Mouse (Mus musculus): ENCODE measurements at regions not wholly inside any gene's neighbourhood (a gene's known extent, or its start where the extent isn't known, plus 50 kb on each side); places are given as distances from the start of the nearest gene placed in this dataset.
A peak's percentile ranks its signal among the peaks of the same experiment; 100 is the strongest.

- no peak for DNase-seq (ENCODE audit: low spot score in 2 of 2)
These were observed 671.2 kb upstream of the Stxbp6 start for GRCm38 (mm10) chr12:45745697-45746096.

DNA sequence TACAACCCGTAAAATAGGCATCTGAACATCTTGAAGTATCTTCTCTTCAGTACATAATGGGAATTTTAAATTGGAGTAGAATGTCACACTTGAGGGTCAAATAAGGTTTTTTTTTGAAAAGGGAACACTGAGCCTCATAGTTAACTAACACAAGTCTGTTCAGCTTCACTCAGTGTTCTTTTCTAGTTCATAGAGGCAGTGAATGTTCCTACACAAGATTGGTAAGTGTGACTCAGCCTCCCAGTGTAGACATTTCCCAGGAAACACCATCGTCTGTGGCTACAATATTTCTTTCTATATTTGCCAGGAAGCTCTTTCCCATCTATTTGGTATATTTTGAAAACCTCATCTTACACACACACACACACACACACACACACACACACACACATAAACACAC, 670.1 kb upstream of the Stxbp6 start:
- DNase-seq (ENCODE audit: low spot score in 2 of 2), result no peak

GRCm38 (mm10) chr12:45733661-45734060, 659.2 kb upstream of the Stxbp6 start:
- DNase-seq (ENCODE audit: low spot score in 2 of 2), result no peak

DNA sequence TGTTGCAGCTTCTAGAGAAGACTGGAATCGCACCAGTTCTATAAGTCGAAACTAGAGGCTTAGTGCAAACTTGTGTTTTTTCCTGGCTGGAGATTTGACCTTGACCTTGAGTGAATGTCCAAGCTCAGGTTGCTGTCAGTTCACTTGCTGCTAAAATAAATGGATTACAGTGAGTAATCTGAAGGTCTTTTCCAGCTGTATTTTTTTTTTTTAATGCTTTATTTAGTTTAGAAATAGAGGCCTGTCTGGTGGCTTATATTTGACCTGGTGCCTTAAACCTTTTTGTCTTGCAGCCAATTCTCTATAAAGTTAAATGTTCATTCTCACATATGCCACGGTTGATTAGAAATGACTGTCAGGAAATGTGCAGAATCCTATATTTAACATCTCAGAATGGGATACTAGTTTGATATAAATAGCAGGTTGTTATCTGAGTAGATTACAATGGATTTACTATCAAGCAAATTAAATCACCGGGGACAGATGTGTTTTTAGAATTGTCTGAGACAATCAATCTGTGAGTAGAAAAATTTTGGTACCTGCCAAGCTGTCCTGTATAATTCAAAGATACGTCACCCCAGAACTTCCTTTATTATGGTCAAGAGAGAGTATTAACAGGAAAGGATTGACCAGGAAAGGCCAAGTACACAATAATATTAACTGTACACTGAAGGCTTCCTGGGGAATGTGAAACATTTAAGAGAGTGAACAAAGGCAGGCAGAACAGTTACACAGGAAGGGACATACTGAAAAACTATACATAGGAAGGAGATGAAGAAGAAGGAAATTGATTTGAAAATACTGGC, 650.3 kb upstream of the Stxbp6 start:
- DNase-seq (ENCODE audit: low spot score in 2 of 2), result no peak

DNA sequence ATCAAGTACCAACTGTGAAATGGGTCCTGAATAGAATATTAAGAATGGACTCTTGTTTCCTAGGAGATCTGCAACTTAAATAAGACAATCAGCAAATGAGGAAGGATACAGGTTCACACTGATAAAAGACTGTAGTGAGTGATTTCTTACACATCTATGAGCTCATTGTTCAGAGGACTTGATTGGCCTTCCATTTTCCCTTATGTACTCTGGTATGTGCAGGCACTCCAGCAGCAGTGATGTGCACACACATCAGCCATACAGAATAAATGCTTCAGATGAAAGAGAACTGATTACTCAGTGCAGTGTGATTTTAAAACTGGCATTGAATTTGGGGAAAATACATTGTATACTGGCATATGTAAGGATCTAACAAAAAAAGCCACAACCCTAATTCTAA, 636.8 kb upstream of the Stxbp6 start:
- no peak for DNase-seq (ENCODE audit: low spot score in 2 of 2)

- no peak for DNase-seq (ENCODE audit: low spot score in 2 of 2)
These were observed 636.3 kb upstream of the Stxbp6 start for GRCm38 (mm10) chr12:45710766-45711165.

GRCm38 (mm10) chr12:45689291-45689690, 614.8 kb upstream of the Stxbp6 start:
- no peak for DNase-seq (ENCODE audit: low spot score in 2 of 2)

- DNase-seq (ENCODE audit: low spot score in 2 of 2), result no peak
These were observed 612.3 kb upstream of the Stxbp6 start for GRCm38 (mm10) chr12:45686765-45687164.

- no peak for DNase-seq (ENCODE audit: low spot score in 2 of 2)
These were observed 597.9 kb upstream of the Stxbp6 start for GRCm38 (mm10) chr12:45672361-45672760.

GRCm38 (mm10) chr12:45671554-45671948, 597.0 kb upstream of the Stxbp6 start:
- peak in 1 of 2 experiments; percentile 5 for DNase-seq (ENCODE audit: low spot score in 2 of 2)

DNA sequence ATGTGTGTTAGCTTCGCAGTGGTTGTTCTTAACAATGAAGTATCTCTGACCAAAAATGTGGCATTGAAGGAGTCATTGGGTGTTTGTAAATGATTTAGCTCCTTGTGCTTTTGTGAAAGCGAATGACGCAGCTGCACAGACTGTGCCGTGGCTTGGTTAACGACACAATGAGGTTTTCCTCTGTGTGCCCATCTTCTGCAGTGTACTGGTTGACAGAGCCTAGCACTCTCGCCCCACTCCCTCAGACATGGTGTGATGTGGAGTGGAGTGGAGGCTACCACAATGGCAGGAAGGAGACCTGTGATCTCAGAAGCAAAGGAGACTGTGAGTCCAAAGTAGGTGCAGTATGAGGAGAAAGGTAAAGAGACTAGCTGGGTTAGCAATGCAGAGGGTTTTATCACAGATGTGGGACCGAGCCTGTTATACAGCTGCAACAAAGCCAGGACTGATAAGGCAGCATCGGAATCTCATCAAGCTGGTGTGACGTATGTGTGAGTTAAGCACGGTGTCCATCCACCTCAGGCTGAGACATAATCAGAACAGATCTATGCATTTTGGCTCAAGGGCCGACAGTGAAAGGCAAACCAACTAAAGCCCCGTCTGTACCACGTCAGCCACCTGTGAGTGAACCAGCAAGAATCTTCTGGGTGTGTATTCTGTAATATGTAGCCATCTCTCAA, 596.5 kb upstream of the Stxbp6 start:
- DNase-seq (ENCODE audit: low spot score in 2 of 2), result peak in 1 of 2 experiments; percentile 6

DNA sequence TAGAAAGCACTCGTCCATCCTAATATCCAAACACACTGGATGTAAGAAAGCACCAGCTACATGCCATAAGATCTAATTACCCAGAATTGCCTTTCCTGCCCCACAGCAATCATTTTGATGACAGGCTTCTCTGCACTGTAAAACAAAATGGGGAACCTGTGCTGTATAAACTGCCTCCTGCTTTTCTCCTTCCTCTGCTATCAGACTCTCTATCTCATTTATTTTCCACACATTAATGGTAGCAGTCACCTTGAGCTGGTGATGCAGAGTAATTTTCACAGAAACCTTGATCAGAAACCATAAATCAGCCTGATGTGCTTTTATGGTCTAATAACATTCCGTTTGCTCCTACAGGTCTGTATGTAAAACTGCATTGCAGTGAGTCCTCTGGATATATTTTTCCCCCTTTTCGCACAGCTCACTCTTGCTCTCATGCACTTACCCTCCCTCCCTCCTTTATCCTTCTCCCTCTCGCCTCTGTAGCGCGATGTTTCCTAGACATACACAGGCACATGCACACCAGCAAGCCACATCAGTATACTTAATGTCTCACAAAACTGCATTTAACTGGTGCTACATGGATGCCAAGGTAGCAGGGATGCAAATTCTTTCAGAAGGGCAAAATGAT, 595.9 kb upstream of the Stxbp6 start:
- DNase-seq (ENCODE audit: low spot score in 2 of 2), result peak in 1 of 2 experiments; percentile 4

- DNase-seq (ENCODE audit: low spot score in 2 of 2), result no peak
These were observed 585.1 kb upstream of the Stxbp6 start for GRCm38 (mm10) chr12:45659612-45660011.

- no peak for DNase-seq (ENCODE audit: low spot score in 2 of 2)
These were observed 582.1 kb upstream of the Stxbp6 start for GRCm38 (mm10) chr12:45656574-45656973.

GRCm38 (mm10) chr12:45648654-45649053, 574.1 kb upstream of the Stxbp6 start:
- DNase-seq (ENCODE audit: low spot score in 2 of 2), result no peak

GRCm38 (mm10) chr12:45644180-45644579, 569.7 kb upstream of the Stxbp6 start:
- DNase-seq (ENCODE audit: low spot score in 2 of 2), result no peak

DNA sequence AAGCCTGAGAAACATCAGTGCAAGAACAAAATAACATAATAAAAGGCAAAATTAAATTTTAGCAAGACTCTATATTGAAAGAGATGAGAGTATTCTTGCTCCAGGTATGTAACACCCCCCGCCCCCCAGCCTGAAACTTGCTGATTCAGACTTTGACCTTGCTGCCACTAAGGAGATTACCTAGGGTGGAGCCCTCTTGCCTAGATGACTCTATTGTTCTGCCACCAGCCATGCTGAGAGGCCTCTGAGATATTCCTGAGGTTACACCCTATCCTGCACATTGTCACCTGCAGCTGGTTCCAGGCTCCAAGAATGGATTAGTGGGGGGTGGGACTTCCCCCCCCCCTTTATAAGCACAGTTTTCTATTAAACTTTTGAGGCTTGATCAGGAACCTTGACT, 548.3 kb upstream of the Stxbp6 start:
- no peak for DNase-seq (ENCODE audit: low spot score in 2 of 2)

DNA sequence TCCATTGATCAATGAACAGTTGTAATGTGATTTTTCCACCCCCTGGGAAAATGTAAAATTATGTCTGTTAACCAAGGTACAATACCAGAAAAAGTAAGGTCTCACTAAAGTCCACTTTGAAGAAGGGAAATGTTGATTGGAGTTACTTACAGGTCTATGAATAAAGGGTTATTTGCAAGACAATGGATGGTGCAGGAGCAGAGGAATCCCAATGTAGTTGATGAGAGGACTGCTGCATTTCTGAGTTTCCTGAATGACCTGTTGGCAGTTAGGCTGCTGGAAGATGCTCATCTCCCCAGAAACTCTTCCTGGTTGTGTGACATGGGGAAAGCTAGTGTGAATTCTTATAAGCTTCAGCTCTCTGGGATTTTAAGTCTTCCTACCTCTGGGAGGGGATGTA, 545.5 kb upstream of the Stxbp6 start:
- no peak for DNase-seq (ENCODE audit: low spot score in 2 of 2)

DNA sequence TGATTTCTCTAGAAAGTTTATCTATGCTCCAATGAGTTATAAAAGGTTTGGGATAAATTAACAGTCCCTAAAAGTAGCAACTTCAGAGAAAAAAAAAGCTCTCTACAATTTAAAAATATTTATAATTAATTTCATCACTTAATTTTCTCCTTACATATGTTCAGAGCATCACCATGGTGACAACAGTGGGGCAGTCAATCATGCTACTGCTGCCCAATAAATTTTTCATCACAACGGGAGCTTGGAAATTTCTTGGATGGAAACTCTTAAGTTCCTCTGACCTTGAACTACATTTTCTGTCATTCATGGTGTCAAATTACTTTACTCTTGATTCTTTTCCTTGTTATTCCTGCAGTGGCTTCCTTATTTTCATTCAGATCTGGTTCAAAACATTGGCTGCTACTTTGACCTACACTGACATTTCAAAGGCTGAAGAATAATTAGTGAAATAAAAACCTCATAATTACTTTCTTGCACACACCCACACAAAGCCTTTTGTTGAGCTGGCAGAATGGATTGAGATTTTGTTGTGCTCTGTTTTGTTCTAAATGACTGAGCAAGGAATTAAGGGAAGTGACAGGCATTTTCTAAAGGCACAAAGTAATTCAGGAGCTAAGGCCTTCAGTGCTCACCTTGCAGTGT, 540.1 kb upstream of the Stxbp6 start:
- DNase-seq (ENCODE audit: low spot score in 2 of 2), result no peak

DNA sequence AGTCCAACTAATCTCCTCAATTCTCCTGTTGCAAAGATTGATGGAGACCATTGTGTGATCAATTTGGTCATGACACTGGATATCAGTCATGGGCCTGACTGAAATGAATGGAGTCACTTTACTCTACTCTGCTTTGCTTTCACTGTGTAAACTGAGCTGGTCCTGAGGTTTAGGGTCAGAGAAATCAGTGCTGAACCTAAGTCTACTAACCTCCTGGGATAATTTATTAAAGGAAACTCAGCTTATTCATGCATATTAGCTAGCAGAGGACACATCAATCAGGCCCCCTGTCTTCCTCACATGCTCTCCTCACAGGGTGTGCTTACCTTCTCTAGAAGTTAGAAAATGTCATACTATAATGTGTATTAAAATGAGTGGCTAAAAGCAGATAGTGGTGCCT, 539.6 kb upstream of the Stxbp6 start:
- DNase-seq (ENCODE audit: low spot score in 2 of 2), result no peak

GRCm38 (mm10) chr12:45599443-45599842, 524.9 kb upstream of the Stxbp6 start:
- DNase-seq (ENCODE audit: low spot score in 2 of 2), result no peak

GRCm38 (mm10) chr12:45597904-45598570, 523.5 kb upstream of the Stxbp6 start:
- no peak for DNase-seq (ENCODE audit: low spot score in 2 of 2)

Measured in frontal cortex, postnatal 10 days (tissue).